Mouse (Mus musculus): ENCODE measurements at regions not wholly inside any gene's neighbourhood (a gene's known extent, or its start where the extent isn't known, plus 50 kb on each side); places are given as distances from the start of the nearest gene placed in this dataset.

DNA sequence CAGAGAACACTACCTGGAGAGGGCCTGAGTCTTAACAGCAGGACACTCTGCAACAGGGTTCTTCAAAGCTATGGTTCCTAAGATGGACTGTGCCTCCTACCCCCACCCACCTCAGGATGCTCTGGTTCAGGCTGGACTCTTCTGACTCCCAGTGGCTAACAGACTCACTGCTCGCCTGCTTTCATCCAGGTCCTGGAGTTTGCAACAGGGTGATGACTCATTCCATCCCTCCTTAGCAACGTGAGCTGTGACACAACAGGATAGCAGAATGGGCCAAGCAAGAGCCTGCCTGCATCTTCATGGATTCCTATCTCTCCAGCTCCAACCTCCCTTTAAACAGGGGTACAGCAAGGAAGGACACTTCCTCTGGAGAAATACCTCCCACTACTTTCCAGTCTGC is 135.4 kb upstream of the Irx3 start:
- H3K4me1 ChIP-seq (ENCODE audit: control insufficient read depth, insufficient read depth, low read length) = no peaks in the 10 kb centered on the region
- H3K27me3 ChIP-seq (ENCODE audit: control insufficient read depth, insufficient read depth, low read length) = no peaks in the 10 kb centered on the region
- H3K27ac ChIP-seq = no peak overlapping the region
- no peak for DNase-seq
- H3K4me3 ChIP-seq = no peak overlapping the region
- intact Hi-C loops (cut with DNase I) = no loop called here
- TF ChIP-seq POLR2A (IDR thresholded peaks at IDR 0.05; ENCODE audit: insufficient read depth, low read depth, low read length) = no peak
- TF ChIP-seq CTCF (IDR thresholded peaks at IDR 0.05) = peak; percentile 38
- WGBS = 29% methylated on average over 2 of the region's 2 CpGs
- H3K9ac ChIP-seq (ENCODE audit: low read depth, low read length) = no peak overlapping the region
- no peaks in the 10 kb centered on the region for H3K36me3 ChIP-seq (ENCODE audit: control insufficient read depth, insufficient read depth, low read length)
- no peaks in the 10 kb centered on the region for H3K79me2 ChIP-seq (replicated peaks; ENCODE audit: control insufficient read depth, insufficient read depth, low read length)

- Histone ChIP-seq H3K4me3 (no peak overlapping the region), H3K9ac (ENCODE audit: low read depth, low read length) (no peak overlapping the region), H3K36me3 (ENCODE audit: control insufficient read depth, insufficient read depth, low read length) (no peaks in the 10 kb centered on the region), H3K27me3 (ENCODE audit: control insufficient read depth, insufficient read depth, low read length) (no peaks in the 10 kb centered on the region), H3K4me1 (ENCODE audit: control insufficient read depth, insufficient read depth, low read length) (no peaks in the 10 kb centered on the region), H3K27ac (no peak overlapping the region), H3K79me2 (replicated peaks; ENCODE audit: control insufficient read depth, insufficient read depth, low read length) (no peaks in the 10 kb centered on the region)
- intact Hi-C loops (cut with DNase I) = no loop called here
- WGBS = 80% methylated on average over 4 of the region's 4 CpGs
- no peak for DNase-seq
- TF ChIP-seq EP300 (IDR thresholded peaks at IDR 0.05; ENCODE audit: insufficient read depth, low read depth, low read length) = no peak
- TF ChIP-seq POLR2A (IDR thresholded peaks at IDR 0.05; ENCODE audit: insufficient read depth, low read depth, low read length) = no peak
- no peak for TF ChIP-seq CTCF (IDR thresholded peaks at IDR 0.05)
Measured at GRCm38 (mm10) chr8:91930520-91930919, 128.7 kb upstream of the Irx3 start.

DNA sequence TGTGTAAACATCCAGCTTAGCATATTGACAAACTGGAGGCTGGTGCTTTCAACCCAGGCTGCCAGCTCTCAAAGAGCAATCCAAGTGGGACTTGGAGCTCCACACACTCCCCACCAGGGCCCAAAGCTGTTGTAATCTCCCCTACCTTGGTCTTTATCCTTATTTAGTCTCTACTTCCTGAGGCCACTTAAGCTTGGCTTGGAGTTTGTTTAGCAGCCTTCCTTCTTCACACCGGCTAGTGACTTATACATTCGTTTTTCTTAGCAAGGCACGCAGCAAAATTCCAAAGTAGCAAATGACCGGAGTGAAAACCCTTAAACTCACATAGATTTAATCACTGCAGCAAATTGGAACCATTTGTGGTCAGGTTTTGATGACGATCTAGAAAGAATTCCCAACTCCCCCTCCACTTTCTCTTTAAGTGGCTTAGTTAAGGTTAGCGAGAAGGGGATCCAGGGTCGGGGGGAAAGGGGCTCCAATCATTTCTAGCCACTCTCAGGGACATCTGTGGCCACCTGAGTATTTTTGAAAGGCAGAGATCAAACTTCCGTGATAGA is 124.2 kb upstream of the Irx3 start:
- H3K27me3 ChIP-seq (ENCODE audit: control insufficient read depth, insufficient read depth, low read length) = no peaks in the 10 kb centered on the region
- WGBS = 63% methylated on average over 8 of the region's 8 CpGs
- no peak overlapping the region for H3K9ac ChIP-seq (ENCODE audit: low read depth, low read length)
- no peak overlapping the region for H3K27ac ChIP-seq
- H3K36me3 ChIP-seq (ENCODE audit: control insufficient read depth, insufficient read depth, low read length) = no peaks in the 10 kb centered on the region
- TF ChIP-seq EP300 (IDR thresholded peaks at IDR 0.05; ENCODE audit: insufficient read depth, low read depth, low read length) (no peak), CTCF (IDR thresholded peaks at IDR 0.05) (no peak), POLR2A (IDR thresholded peaks at IDR 0.05; ENCODE audit: insufficient read depth, low read depth, low read length) (no peak)
- H3K4me3 ChIP-seq = no peak overlapping the region
- intact Hi-C loops (cut with DNase I) = no loop called here
- no peaks in the 10 kb centered on the region for H3K79me2 ChIP-seq (replicated peaks; ENCODE audit: control insufficient read depth, insufficient read depth, low read length)
- no peaks in the 10 kb centered on the region for H3K4me1 ChIP-seq (ENCODE audit: control insufficient read depth, insufficient read depth, low read length)
- DNase-seq = no peak

GRCm38 (mm10) chr8:91924152-91924551 is 122.3 kb upstream of the Irx3 start:
- intact Hi-C loops (cut with DNase I) = no loop called here
- Histone ChIP-seq H3K79me2 (replicated peaks; ENCODE audit: control insufficient read depth, insufficient read depth, low read length) (no peaks in the 10 kb centered on the region), H3K4me3 (no peak overlapping the region), H3K27ac (no peak overlapping the region), H3K4me1 (ENCODE audit: control insufficient read depth, insufficient read depth, low read length) (no peaks in the 10 kb centered on the region), H3K36me3 (ENCODE audit: control insufficient read depth, insufficient read depth, low read length) (no peaks in the 10 kb centered on the region), H3K9ac (ENCODE audit: low read depth, low read length) (no peak overlapping the region), H3K27me3 (ENCODE audit: control insufficient read depth, insufficient read depth, low read length) (no peaks in the 10 kb centered on the region)
- WGBS = 73% methylated on average over 4 of the region's 4 CpGs
- TF ChIP-seq CTCF (IDR thresholded peaks at IDR 0.05) (no peak), POLR2A (IDR thresholded peaks at IDR 0.05; ENCODE audit: insufficient read depth, low read depth, low read length) (no peak)
- no peak for DNase-seq

DNA sequence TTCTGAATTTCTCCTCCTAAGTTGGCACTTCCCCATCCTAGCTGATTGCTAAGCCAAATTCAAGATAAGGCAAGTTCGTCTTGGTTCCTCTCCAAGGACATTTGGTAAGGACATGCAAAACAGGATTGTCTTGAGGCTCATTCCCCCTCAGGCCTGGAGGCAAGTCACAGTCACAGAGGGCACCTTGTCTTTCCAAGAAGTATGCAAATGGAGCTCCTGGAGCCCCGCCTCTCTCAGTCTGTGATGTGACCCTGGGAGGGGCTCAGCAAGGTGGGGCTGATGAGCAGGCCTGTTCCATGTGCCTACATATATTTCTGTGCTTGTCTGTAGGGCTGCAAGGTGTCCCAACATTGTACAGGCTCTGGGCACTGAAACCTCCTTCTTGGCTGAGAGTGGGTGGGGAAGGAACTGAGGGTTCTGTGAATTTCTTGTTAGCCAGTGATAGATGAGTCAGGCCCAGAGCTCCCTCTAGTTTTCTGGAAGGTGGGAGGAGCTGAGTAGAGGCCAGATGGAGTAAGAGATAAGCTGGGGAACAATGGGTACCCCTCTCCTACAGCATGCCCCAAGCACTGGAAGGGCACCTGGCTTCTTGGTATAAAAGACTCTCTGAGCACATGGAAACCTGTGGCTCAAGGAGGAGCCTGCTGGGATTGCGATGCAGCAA is 120.5 kb upstream of the Irx3 start:
- no peak for DNase-seq
- Histone ChIP-seq H3K27me3 (ENCODE audit: control insufficient read depth, insufficient read depth, low read length) (no peaks in the 10 kb centered on the region), H3K4me3 (no peak overlapping the region), H3K9ac (ENCODE audit: low read depth, low read length) (no peak overlapping the region), H3K79me2 (replicated peaks; ENCODE audit: control insufficient read depth, insufficient read depth, low read length) (no peaks in the 10 kb centered on the region), H3K27ac (no peak overlapping the region), H3K36me3 (ENCODE audit: control insufficient read depth, insufficient read depth, low read length) (no peaks in the 10 kb centered on the region), H3K4me1 (ENCODE audit: control insufficient read depth, insufficient read depth, low read length) (no peaks in the 10 kb centered on the region)
- intact Hi-C loops (cut with DNase I) = no loop called here
- 85% methylated on average over 3 of the region's 3 CpGs for WGBS
- TF ChIP-seq POLR2A (IDR thresholded peaks at IDR 0.05; ENCODE audit: insufficient read depth, low read depth, low read length) (no peak), CTCF (IDR thresholded peaks at IDR 0.05) (no peak), EP300 (IDR thresholded peaks at IDR 0.05; ENCODE audit: insufficient read depth, low read depth, low read length) (no peak)

DNA sequence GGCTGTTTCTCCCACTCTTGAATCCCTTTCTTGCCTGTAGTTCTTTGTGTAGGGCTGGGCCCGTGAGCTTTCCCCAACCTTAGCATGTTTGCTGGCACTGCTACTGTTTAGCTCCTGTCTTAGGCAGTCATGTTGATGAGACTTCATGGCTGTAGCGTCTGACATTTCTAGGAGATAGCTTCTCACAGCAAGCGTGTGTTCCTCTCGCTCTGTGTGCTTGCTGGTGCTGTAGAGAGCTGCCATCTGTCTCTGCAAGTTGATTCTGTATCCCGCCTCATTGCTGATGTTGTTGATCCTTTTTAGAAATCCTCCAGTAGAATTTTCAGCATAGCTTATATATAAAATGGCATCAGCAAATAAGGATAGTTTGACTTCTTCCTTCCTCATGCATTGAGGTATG is 116.0 kb upstream of the Irx3 start:
- WGBS = 92% methylated on average over 5 of the region's 5 CpGs
- Histone ChIP-seq H3K9ac (ENCODE audit: low read depth, low read length) (no peak overlapping the region), H3K27ac (no peak overlapping the region), H3K4me1 (ENCODE audit: control insufficient read depth, insufficient read depth, low read length) (no peaks in the 10 kb centered on the region), H3K36me3 (ENCODE audit: control insufficient read depth, insufficient read depth, low read length) (no peaks in the 10 kb centered on the region), H3K79me2 (replicated peaks; ENCODE audit: control insufficient read depth, insufficient read depth, low read length) (no peaks in the 10 kb centered on the region), H3K27me3 (ENCODE audit: control insufficient read depth, insufficient read depth, low read length) (no peaks in the 10 kb centered on the region), H3K4me3 (no peak overlapping the region)
- no peak for TF ChIP-seq CTCF (IDR thresholded peaks at IDR 0.05)
- TF ChIP-seq POLR2A (IDR thresholded peaks at IDR 0.05; ENCODE audit: insufficient read depth, low read depth, low read length) = no peak
- TF ChIP-seq EP300 (IDR thresholded peaks at IDR 0.05; ENCODE audit: insufficient read depth, low read depth, low read length) = no peak
- intact Hi-C loops (cut with DNase I) = no loop called here
- DNase-seq = no peak
